Mouse (Mus musculus) midbrain, embryonic 12.5 days (tissue): ENCODE measurements around the gene Krt13. TPM values are rescaled to one million over a fixed set of nuclear protein-coding genes. Genes with fewer than 3 reads are reported as not detected.
A peak's percentile ranks its signal among the peaks of the same experiment; 100 is the strongest.

Experiments used
- ATAC-seq: fragments of 200-750 bp; cut with Nextera tagmentation; 2 replicates; pipeline ENCODE4 v1.8.0; 2017; ENCODE audit warnings: low read depth, moderate TSS enrichment, moderate library complexity; ENCODE audit not compliant: low FRiP score
- H3K27ac ChIP-seq: fragments of 300-500 bp; sonication (generic); replicated peaks from 2 replicates; pipeline ENCODE4 v1.5.1; 2016; ENCODE audit warnings: mild to moderate bottlenecking
- H3K27me3 ChIP-seq: fragments of 300-500 bp; sonication (generic); 2 replicates; pipeline ENCODE4 v1.6.1; 2016; ENCODE audit warnings: mild to moderate bottlenecking
- H3K36me3 ChIP-seq: fragments of 300-500 bp; sonication (generic); 2 replicates; pipeline ENCODE4 v1.6.1; 2016
- H3K4me1 ChIP-seq: fragments of 300-500 bp; sonication (generic); 2 replicates; pipeline ENCODE4 v1.6.1; 2016
- H3K4me2 ChIP-seq: fragments of 300-500 bp; sonication (generic); replicated peaks from 2 replicates; pipeline ENCODE4 v1.6.1; 2016; ENCODE audit warnings: mild to moderate bottlenecking, moderate library complexity
- H3K4me3 ChIP-seq: fragments of 300-500 bp; sonication (generic); 2 replicates; pipeline ENCODE4 v1.5.1; 2016; ENCODE audit warnings: mild to moderate bottlenecking
- H3K9ac ChIP-seq: fragments of 300-500 bp; sonication (generic); replicated peaks from 2 replicates; pipeline ENCODE4 v1.6.1; 2016; ENCODE audit warnings: mild to moderate bottlenecking, moderate library complexity
- H3K9me3 ChIP-seq: fragments of 300-500 bp; sonication (generic); 2 replicates; pipeline ENCODE4 v1.6.1; 2016; ENCODE audit warnings: mild to moderate bottlenecking
- WGBS: fragments of 180-500 bp; shearing (Covaris S2); methylation state at CpG from one replicate; pipeline ENCODE4 v1.1.7; 2016; 5-methylcytosine and 5-hydroxymethylcytosine counted together
- polyA plus RNA-seq: library from polyadenylated mRNA; unstranded; fragments of >200 nt; fragmentation: Nextera tagmentation; extraction: Ambion mirVana; gene quantifications from 2 replicates; pipeline ENCODE4 v1.2.1, GENCODE M21; 2016

The Krt13 gene
- polyA plus RNA-seq, 1 experiment from 2014 or later = not detected

DNA sequence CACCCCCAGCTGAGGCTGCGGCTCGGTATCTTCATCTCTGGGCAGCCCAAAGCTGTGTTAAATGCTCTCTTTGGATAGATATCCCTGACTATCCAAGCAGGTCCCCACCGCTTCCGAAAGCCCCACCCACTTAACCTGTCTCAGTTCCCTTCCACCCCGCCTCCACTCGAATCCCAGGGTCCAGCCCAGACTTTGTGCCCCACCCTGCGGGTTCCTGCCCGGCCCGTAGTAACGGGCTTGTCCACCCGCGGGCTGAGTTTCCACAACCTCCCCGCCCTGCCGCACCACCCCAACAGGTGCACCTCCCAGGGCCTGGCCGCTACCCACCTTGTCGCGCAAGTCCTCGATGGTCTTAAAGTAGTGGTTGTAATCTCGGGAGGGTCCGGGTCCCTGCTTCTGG lies 23.7 kb upstream of the Krt13 start:
- Histone ChIP-seq H3K36me3 (no peaks in the 10 kb centered on the region), H3K27ac (no peak overlapping the region), H3K9ac (no peak overlapping the region; the same call in 1 of the 2 replicates), H3K4me3 (peak overlapping the region; percentile 27), H3K4me1 (peaks cover 10% of the 10 kb centered on the region), H3K27me3 (peaks cover 41% of the 10 kb centered on the region), H3K4me2 (peak overlapping the region; percentile 50), H3K9me3 (no peaks in the 10 kb centered on the region)
- ATAC-seq = no peak
- 3% methylated on average over 20 of the region's 20 CpGs for WGBS

GRCm38 (mm10) chr11:100140966-100141365 lies 19.6 kb upstream of the Krt13 start:
- no peak for ATAC-seq
- Histone ChIP-seq H3K4me2 (no peak overlapping the region), H3K4me1 (peaks cover 31% of the 10 kb centered on the region), H3K36me3 (no peaks in the 10 kb centered on the region), H3K9me3 (no peaks in the 10 kb centered on the region), H3K27me3 (peaks cover 35% of the 10 kb centered on the region), H3K27ac (no peak overlapping the region), H3K9ac (no peak overlapping the region), H3K4me3 (no peak overlapping the region)
- 91% methylated on average over 21 of the region's 21 CpGs for WGBS

DNA sequence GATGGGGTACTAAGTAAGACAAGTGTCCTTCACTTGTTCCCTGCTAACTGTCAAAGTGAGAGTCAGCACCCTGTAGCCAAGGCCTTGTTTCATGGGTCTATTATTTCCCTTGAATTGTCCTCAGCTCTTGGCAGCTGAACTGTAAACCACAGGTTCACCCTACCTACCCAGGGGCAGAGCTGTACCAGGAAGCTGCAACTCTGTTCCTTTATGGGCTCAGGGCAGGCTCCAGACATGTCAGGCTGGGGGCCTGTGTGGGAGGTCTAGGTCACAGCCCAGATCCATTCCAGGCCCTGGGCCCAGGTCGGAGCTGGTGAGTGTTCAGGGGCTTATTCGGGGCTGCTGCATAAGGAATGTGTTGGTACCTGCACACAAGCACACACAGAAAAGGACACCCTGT lies 18.0 kb upstream of the Krt13 start:
- Histone ChIP-seq H3K4me3 (no peak overlapping the region), H3K36me3 (no peaks in the 10 kb centered on the region), H3K27ac (no peak overlapping the region), H3K27me3 (peaks cover 28% of the 10 kb centered on the region), H3K4me2 (no peak overlapping the region), H3K9ac (no peak overlapping the region), H3K9me3 (no peaks in the 10 kb centered on the region), H3K4me1 (peaks cover 22% of the 10 kb centered on the region)
- WGBS = 68% methylated on average over 2 of the region's 2 CpGs
- ATAC-seq = no peak

DNA sequence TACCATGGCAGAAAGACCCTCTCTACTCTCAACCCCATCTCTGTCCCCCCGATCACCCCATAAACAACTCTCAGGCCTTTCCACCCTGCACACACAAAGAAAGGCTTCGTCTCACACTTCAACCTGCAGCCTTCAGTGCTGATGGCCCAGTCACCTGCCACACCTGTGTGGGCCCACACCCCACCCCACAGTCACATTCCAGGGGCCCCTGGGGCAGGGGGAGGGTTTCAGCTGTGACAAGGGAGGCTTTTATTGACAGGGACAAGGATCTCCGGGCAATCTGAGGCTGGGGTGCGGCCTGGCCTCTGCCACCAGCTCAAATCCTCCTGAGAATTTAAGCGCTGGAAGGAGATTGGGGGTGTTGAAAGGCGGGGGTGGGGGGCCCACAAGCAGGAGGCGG lies 17.4 kb upstream of the Krt13 start:
- no peak overlapping the region for H3K27ac ChIP-seq

GRCm38 (mm10) chr11:100137693-100138092 lies 16.3 kb upstream of the Krt13 start:
- WGBS = 42% methylated on average over 5 of the region's 5 CpGs
- H3K4me1 ChIP-seq = peaks cover 22% of the 10 kb centered on the region
- no peak overlapping the region for H3K4me3 ChIP-seq
- peaks cover 26% of the 10 kb centered on the region for H3K27me3 ChIP-seq
- no peaks in the 10 kb centered on the region for H3K9me3 ChIP-seq
- no peaks in the 10 kb centered on the region for H3K36me3 ChIP-seq
- H3K9ac ChIP-seq = no peak overlapping the region
- no peak overlapping the region for H3K27ac ChIP-seq
- ATAC-seq = no peak; the same call in 1 of the 2 replicates
- H3K4me2 ChIP-seq = no peak overlapping the region

More for the DNA sequence above, 17.4 kb upstream of the Krt13 start:
- no peak for ATAC-seq
- peaks cover 22% of the 10 kb centered on the region for H3K4me1 ChIP-seq
- H3K9me3 ChIP-seq = no peaks in the 10 kb centered on the region
- H3K4me2 ChIP-seq = no peak overlapping the region
- no peaks in the 10 kb centered on the region for H3K36me3 ChIP-seq
- no peak overlapping the region for H3K4me3 ChIP-seq
- 39% methylated on average over 7 of the region's 7 CpGs for WGBS
- no peak overlapping the region for H3K9ac ChIP-seq
- peaks cover 22% of the 10 kb centered on the region for H3K27me3 ChIP-seq

DNA sequence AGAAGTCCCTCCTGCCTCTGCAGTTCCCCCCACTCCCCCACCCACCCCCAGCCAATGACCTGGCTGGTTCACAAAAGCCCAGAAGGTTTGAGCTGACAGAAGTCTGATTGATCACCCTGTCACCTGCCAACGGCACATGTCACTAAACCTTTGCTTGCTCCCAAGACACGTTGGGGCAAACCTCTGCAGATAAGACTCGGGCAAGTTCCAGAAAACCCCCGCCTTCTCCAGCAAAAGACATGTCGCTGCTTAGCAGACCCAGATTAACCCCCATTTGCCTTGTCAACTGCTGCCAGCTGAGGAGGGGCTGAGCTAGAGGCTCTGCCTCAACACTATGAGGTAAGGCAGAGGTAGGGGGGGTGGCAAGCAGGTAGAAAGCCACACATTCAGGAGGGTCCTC lies 15.2 kb upstream of the Krt13 start:
- no peaks in the 10 kb centered on the region for H3K36me3 ChIP-seq
- H3K4me1 ChIP-seq = peaks cover 22% of the 10 kb centered on the region
- H3K4me3 ChIP-seq = no peak overlapping the region
- peaks cover 26% of the 10 kb centered on the region for H3K27me3 ChIP-seq
- H3K4me2 ChIP-seq = no peak overlapping the region
- 0 out of 2 replicates have a peak overlapping the region, but pooled peaks have one; percentile 2 for H3K9ac ChIP-seq
- H3K27ac ChIP-seq = no peak overlapping the region
- no peak for ATAC-seq
- H3K9me3 ChIP-seq = no peaks in the 10 kb centered on the region
- WGBS = 26% methylated on average over 5 of the region's 5 CpGs

GRCm38 (mm10) chr11:100135731-100136130 lies 14.4 kb upstream of the Krt13 start, which contains the start of gene Krt15:
Gene Krt15 (minus strand): TSS chr11:100135928.
- Histone ChIP-seq H3K9ac (0 out of 2 replicates have a peak within 1 kb of the TSS, but pooled peaks have one; percentile 2), H3K27ac (no peak within 1 kb of the TSS), H3K4me2 (no peak within 1 kb of the TSS), H3K9me3 (no peaks in the 10 kb centered on the region), H3K4me1 (peaks cover 22% of the 10 kb centered on the region), H3K36me3 (no peaks in the 10 kb centered on the region), H3K27me3 (peaks cover 26% of the 10 kb centered on the region), H3K4me3 (no peak within 1 kb of the TSS)
- no peak for ATAC-seq
- 66% methylated on average over 7 of the region's 7 CpGs for WGBS

DNA sequence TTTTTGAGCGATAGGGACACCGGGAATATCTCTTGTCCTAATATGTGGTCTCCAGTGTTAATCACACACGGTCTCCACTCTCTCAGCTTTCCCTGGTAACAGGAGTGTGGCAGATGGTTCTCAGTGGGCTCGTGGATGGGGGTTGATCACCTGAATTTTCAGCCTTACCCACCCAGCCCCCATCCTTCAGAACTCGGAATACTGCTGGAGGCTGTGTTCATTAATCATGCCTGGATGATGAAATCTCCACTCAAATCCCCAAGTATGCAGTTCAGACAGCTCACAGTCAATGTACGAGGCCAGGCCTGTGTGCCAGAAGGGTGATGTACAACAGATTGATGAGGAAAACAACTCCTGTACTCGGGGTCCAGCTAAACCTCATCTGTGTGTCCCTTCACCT lies 3.5 kb upstream of the Krt13 start:
- no peak overlapping the region for H3K9ac ChIP-seq
- ATAC-seq = no peak
- no peak overlapping the region for H3K4me2 ChIP-seq
- H3K27me3 ChIP-seq = no peaks in the 10 kb centered on the region
- 83% methylated on average over 7 of the region's 7 CpGs for WGBS
- H3K4me3 ChIP-seq = no peak overlapping the region
- H3K27ac ChIP-seq = no peak overlapping the region
- no peaks in the 10 kb centered on the region for H3K9me3 ChIP-seq
- H3K36me3 ChIP-seq = no peaks in the 10 kb centered on the region
- H3K4me1 ChIP-seq = no peaks in the 10 kb centered on the region

- no peak for ATAC-seq
- H3K9ac ChIP-seq = no peak overlapping the region
- H3K27me3 ChIP-seq = no peaks in the 10 kb centered on the region
- no peaks in the 10 kb centered on the region for H3K9me3 ChIP-seq
- no peak overlapping the region for H3K27ac ChIP-seq
- no peak overlapping the region for H3K4me3 ChIP-seq
- no peaks in the 10 kb centered on the region for H3K36me3 ChIP-seq
- H3K4me1 ChIP-seq = no peaks in the 10 kb centered on the region
- H3K4me2 ChIP-seq = no peak overlapping the region
- 93% methylated on average over 5 of the region's 5 CpGs for WGBS
Observed at GRCm38 (mm10) chr11:100120331-100120730, 1.0 kb downstream of the Krt13 start.

DNA sequence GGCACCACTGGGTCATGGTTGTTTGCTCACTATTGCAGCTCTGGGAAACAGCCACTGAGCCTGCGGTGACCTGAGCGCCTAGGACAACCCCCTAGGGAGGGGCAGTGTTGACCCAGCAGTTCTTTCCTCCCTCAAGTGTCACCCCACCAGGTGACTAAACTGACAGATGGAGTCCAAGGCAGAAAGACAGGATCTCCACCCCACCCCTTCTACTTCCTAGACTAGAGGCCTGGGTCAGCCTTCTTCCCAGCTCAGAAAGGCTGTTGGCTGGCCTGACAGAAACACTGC lies 7.7 kb downstream of the Krt13 start:
- no peaks in the 10 kb centered on the region for H3K36me3 ChIP-seq
- no peak overlapping the region for H3K4me2 ChIP-seq
- H3K27ac ChIP-seq = no peak overlapping the region
- H3K27me3 ChIP-seq = no peaks in the 10 kb centered on the region
- WGBS = 82% methylated on average over 2 of the region's 2 CpGs
- no peaks in the 10 kb centered on the region for H3K4me1 ChIP-seq
- H3K9me3 ChIP-seq = no peaks in the 10 kb centered on the region
- no peak overlapping the region for H3K4me3 ChIP-seq
- no peak for ATAC-seq
- H3K9ac ChIP-seq = no peak overlapping the region

- H3K36me3 ChIP-seq = no peaks in the 10 kb centered on the region
- no peak for ATAC-seq
- no peaks in the 10 kb centered on the region for H3K9me3 ChIP-seq
- H3K27me3 ChIP-seq = no peaks in the 10 kb centered on the region
- H3K4me3 ChIP-seq = no peak overlapping the region
- no peak overlapping the region for H3K4me2 ChIP-seq
- WGBS = 86% methylated on average over 11 of the region's 11 CpGs
- H3K4me1 ChIP-seq = no peaks in the 10 kb centered on the region
- no peak overlapping the region for H3K9ac ChIP-seq
- no peak overlapping the region for H3K27ac ChIP-seq
Observed at GRCm38 (mm10) chr11:100112935-100113741, 8.2 kb downstream of the Krt13 start.

GRCm38 (mm10) chr11:100105576-100106122 lies 15.7 kb downstream of the Krt13 start, which contains the start of gene Krt36:
Gene Krt36 (minus strand): TSS chr11:100105626.
- H3K27ac ChIP-seq = no peak within 1 kb of the TSS
- ATAC-seq = no peak

More at GRCm38 (mm10) chr11:100105576-100106122, 15.7 kb downstream of the Krt13 start, which contains the start of gene Krt36:
- Histone ChIP-seq H3K9me3 (no peaks in the 10 kb centered on the region), H3K4me3 (no peak within 1 kb of the TSS), H3K9ac (no peak within 1 kb of the TSS), H3K36me3 (no peaks in the 10 kb centered on the region), H3K27me3 (no peaks in the 10 kb centered on the region), H3K4me2 (no peak within 1 kb of the TSS), H3K4me1 (no peaks in the 10 kb centered on the region)
- WGBS = 90% methylated on average over 6 of the region's 6 CpGs
